Mouse (Mus musculus): Measurements from ENCODE around the gene Gm20388. TPM values are rescaled to one million over a fixed set of nuclear protein-coding genes. Genes with fewer than 3 reads are reported as not detected.

Gm20388 gene
- polyA plus RNA-seq, 1 experiment from 2014 or later = not detected

DNA sequence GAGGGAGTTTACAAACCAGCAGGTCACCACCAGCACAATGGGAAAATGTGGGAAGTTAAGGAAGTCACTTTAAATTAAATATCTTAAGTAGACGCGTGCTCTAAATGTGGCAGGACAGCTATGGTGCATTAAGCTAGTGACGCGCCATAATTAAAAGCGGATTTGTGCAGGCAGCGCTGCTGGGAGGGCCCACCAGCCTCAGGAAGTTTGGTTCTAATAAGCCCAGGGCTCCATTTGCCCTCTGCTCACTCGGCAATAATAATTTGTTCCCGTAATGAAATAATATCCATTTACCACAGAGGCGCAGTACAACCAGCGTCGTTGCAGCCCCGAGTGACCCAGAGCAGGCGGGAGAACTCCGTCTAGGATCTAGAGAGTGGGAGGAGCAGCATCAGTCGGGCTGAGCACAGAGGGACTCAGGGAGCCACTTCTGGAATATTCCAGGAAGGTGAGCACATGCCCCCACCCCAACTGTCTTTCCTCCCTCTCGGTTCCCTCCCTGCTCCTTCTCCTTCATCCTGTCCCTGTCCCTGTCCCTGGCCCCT, 1040.1 kb downstream of the Gm20388 start:
- Histone ChIP-seq H3K4me3 (no peak overlapping the region), H3K27ac (no peak overlapping the region), H3K36me3 (no peaks in the 10 kb centered on the region), H3K27me3 (peaks cover 48% of the 10 kb centered on the region), H3K9ac (no peak overlapping the region), H3K4me2 (no peak overlapping the region), H3K4me1 (replicated peaks) (peaks cover 15% of the 10 kb centered on the region; the same call in 1 of the 2 replicates), H3K9me3 (replicated peaks) (no peaks in the 10 kb centered on the region)
- 64% methylated on average over 16 of the region's 16 CpGs for WGBS
- no peak for ATAC-seq (replicated peaks; ENCODE audit: insufficient number of reproducible peaks, insufficient read depth, low FRiP score, low read depth)

GRCm38 (mm10) chr8:120959470-120959891, 1048.8 kb downstream of the Gm20388 start:
- Histone ChIP-seq H3K9me3 (replicated peaks) (no peaks in the 10 kb centered on the region), H3K9ac (no peak overlapping the region), H3K27me3 (peaks cover 72% of the 10 kb centered on the region), H3K36me3 (no peaks in the 10 kb centered on the region), H3K4me3 (no peak overlapping the region), H3K27ac (no peak overlapping the region), H3K4me2 (no peak overlapping the region), H3K4me1 (replicated peaks) (no peaks in the 10 kb centered on the region)
- no peak for ATAC-seq (replicated peaks; ENCODE audit: insufficient number of reproducible peaks, insufficient read depth, low FRiP score, low read depth)
- 52% methylated on average over 8 of the region's 8 CpGs for WGBS

GRCm38 (mm10) chr8:120962606-120963380, 1052.2 kb downstream of the Gm20388 start:
- peaks cover 77% of the 10 kb centered on the region for H3K27me3 ChIP-seq

DNA sequence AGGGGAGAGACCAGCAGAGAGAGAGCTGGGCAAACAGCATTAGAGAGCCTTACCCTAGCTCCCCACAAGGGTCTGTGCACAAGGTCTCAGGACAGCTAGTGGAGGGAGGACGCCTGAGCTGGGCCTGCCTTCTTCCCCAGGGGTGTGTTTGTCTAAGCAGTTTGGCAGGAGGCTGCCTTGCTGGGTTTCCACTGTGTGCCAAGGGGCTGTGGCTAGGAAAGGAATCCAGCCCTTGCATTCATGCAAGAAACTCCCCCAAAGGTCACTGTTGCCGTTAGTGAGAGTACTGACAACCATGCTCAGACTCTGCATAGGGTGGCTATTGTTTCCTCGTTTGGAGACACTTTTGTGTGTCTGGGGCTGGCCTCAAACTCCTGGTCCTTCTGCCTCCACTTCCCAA, 1055.9 kb downstream of the Gm20388 start:
- H3K9ac ChIP-seq = no peak overlapping the region
- no peak overlapping the region for H3K4me3 ChIP-seq
- no peak overlapping the region for H3K4me2 ChIP-seq
- peaks cover 80% of the 10 kb centered on the region for H3K27me3 ChIP-seq
- H3K36me3 ChIP-seq = no peaks in the 10 kb centered on the region
- H3K27ac ChIP-seq = no peak overlapping the region
- no peak for ATAC-seq (replicated peaks; ENCODE audit: insufficient number of reproducible peaks, insufficient read depth, low FRiP score, low read depth)
- peaks cover under 1% of the 10 kb centered on the region for H3K4me1 ChIP-seq (replicated peaks)
- WGBS = 27% methylated on average over 3 of the region's 3 CpGs
- no peaks in the 10 kb centered on the region for H3K9me3 ChIP-seq (replicated peaks)

More at GRCm38 (mm10) chr8:120962606-120963380, 1052.2 kb downstream of the Gm20388 start:
- Histone ChIP-seq H3K9ac (no peak overlapping the region), H3K4me2 (no peak overlapping the region), H3K9me3 (replicated peaks) (no peaks in the 10 kb centered on the region), H3K36me3 (no peaks in the 10 kb centered on the region), H3K27ac (no peak overlapping the region), H3K4me3 (no peak overlapping the region), H3K4me1 (replicated peaks) (no peaks in the 10 kb centered on the region)
- no peak for ATAC-seq (replicated peaks; ENCODE audit: insufficient number of reproducible peaks, insufficient read depth, low FRiP score, low read depth)
- WGBS = 85% methylated on average over 5 of the region's 5 CpGs

GRCm38 (mm10) chr8:120968308-120968707, 1057.7 kb downstream of the Gm20388 start:
- Histone ChIP-seq H3K27ac (no peak overlapping the region), H3K36me3 (no peaks in the 10 kb centered on the region), H3K9ac (no peak overlapping the region), H3K4me2 (no peak overlapping the region), H3K9me3 (replicated peaks) (no peaks in the 10 kb centered on the region), H3K4me3 (no peak overlapping the region), H3K27me3 (peaks cover 82% of the 10 kb centered on the region), H3K4me1 (replicated peaks) (peaks cover 17% of the 10 kb centered on the region)
- 42% methylated on average over 6 of the region's 6 CpGs for WGBS
- no peak for ATAC-seq (replicated peaks; ENCODE audit: insufficient number of reproducible peaks, insufficient read depth, low FRiP score, low read depth)

DNA sequence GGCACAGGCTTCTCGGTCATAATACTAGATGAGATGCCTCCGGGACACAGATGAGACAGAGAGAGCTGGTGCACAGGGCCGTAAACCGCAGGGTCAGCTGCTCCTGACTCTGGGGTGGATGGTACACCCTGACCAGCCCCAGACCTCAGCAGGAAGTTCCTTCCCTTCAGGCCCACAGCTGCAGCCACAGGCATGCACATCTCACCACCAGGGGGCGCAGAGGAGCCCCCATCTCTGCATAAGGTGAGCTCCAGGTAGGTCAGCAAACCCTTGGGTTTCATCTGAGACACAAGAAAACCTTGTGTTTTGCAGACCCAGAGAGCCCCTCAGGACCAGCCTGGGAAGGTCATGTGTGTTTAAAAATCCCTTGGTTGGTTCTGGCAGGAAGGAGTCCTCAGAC, 1059.7 kb downstream of the Gm20388 start:
- WGBS = 28% methylated on average over 5 of the region's 5 CpGs
- Histone ChIP-seq H3K27ac (no peak overlapping the region), H3K4me2 (no peak overlapping the region), H3K4me3 (no peak overlapping the region), H3K27me3 (peaks cover 89% of the 10 kb centered on the region), H3K36me3 (no peaks in the 10 kb centered on the region), H3K9me3 (replicated peaks) (no peaks in the 10 kb centered on the region), H3K9ac (no peak overlapping the region), H3K4me1 (replicated peaks) (peaks cover 17% of the 10 kb centered on the region)
- ATAC-seq (replicated peaks; ENCODE audit: insufficient number of reproducible peaks, insufficient read depth, low FRiP score, low read depth) = no peak

GRCm38 (mm10) chr8:120971691-120972469, 1061.2 kb downstream of the Gm20388 start:
- peak; percentile 38 for ATAC-seq (replicated peaks; ENCODE audit: insufficient number of reproducible peaks, insufficient read depth, low FRiP score, low read depth)
- 12% methylated on average over 34 of the region's 34 CpGs for WGBS
- Histone ChIP-seq H3K4me1 (replicated peaks) (peaks cover 17% of the 10 kb centered on the region), H3K9me3 (replicated peaks) (no peaks in the 10 kb centered on the region), H3K27me3 (peaks cover 82% of the 10 kb centered on the region), H3K9ac (peak overlapping the region; percentile 36), H3K36me3 (no peaks in the 10 kb centered on the region), H3K4me3 (peak overlapping the region; percentile 49), H3K4me2 (peak overlapping the region; percentile 82), H3K27ac (peak overlapping the region; percentile 12; the same call in 1 of the 2 replicates)

- H3K27me3 ChIP-seq = peaks cover 73% of the 10 kb centered on the region
- no peak overlapping the region for H3K4me3 ChIP-seq
- peak overlapping the region; percentile 82 for H3K4me2 ChIP-seq
- H3K36me3 ChIP-seq = no peaks in the 10 kb centered on the region
- ATAC-seq (replicated peaks; ENCODE audit: insufficient number of reproducible peaks, insufficient read depth, low FRiP score, low read depth) = no peak
- H3K4me1 ChIP-seq (replicated peaks) = peaks cover 17% of the 10 kb centered on the region
- H3K9me3 ChIP-seq (replicated peaks) = no peaks in the 10 kb centered on the region
- H3K27ac ChIP-seq = no peak overlapping the region
- WGBS = 29% methylated on average over 7 of the region's 7 CpGs
- H3K9ac ChIP-seq = no peak overlapping the region
Observed at GRCm38 (mm10) chr8:120973046-120973445, 1062.4 kb downstream of the Gm20388 start.

DNA sequence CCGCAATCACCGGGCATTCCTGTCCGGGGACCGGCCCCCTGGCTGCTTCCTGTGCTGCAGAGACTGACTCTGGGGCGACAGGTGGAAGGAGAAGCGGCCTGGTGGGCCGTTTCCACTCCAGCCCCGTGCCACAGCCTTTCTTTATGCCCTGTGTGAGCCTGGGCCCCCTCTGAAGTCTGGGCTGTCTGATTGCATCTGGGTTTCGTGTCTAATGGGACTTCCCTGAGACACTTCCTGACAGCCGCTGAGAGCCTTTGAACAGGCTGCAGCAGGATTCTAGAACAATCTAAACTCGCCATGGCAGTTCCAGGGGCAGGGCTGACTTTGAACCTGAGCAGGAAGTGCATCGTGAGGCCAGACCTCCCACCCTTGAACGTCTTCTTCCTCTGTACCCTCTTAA, 1066.5 kb downstream of the Gm20388 start:
- no peaks in the 10 kb centered on the region for H3K9me3 ChIP-seq (replicated peaks)
- peaks cover 14% of the 10 kb centered on the region for H3K4me1 ChIP-seq (replicated peaks)
- no peak for ATAC-seq (replicated peaks; ENCODE audit: insufficient number of reproducible peaks, insufficient read depth, low FRiP score, low read depth)
- H3K4me2 ChIP-seq = no peak overlapping the region
- H3K36me3 ChIP-seq = no peaks in the 10 kb centered on the region
- no peak overlapping the region for H3K9ac ChIP-seq
- peaks cover 61% of the 10 kb centered on the region for H3K27me3 ChIP-seq
- WGBS = 63% methylated on average over 13 of the region's 13 CpGs
- no peak overlapping the region for H3K4me3 ChIP-seq
- no peak overlapping the region for H3K27ac ChIP-seq

DNA sequence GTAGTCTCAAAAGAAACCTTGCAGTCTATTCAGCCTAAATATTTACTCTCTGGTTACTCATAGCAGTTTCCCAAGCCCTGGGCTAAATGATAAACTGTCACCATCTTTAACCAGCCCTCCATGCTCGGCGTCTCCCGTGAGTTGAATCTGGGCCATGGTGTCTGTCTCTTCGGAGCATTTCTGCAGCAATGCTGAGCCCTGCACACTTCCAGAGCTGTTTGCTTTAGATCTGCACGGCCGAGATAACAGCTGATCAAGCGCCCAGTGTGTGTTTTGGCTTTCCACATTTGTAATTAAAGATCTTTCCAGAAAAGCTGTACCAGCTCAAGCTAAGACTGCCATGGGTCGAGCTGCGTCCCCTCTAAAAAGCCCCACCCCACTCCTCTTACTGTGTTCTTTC, 1068.6 kb downstream of the Gm20388 start:
- no peak for ATAC-seq (replicated peaks; ENCODE audit: insufficient number of reproducible peaks, insufficient read depth, low FRiP score, low read depth)
- Histone ChIP-seq H3K27me3 (peaks cover 46% of the 10 kb centered on the region), H3K4me2 (no peak overlapping the region)

DNA sequence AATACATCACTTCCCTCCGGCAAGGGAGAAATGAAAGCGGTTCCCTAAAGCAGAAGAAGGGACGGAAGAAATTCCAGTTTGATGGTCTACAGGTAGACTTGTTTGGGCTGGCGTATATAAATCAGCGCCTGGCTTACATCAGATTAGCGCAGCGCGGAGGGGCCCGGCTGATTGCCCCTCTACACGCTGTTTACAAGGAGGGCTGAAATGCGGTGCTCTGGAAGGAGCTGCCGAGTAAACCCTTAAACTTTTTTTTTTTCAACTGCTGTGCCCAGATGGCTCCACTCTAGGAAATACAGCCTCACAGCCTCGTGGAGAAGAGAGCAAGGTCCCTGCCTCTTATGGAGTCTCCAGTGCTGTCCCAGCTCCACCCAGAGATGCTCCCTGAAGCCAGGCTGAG, 1070.3 kb downstream of the Gm20388 start:
- H3K9me3 ChIP-seq (replicated peaks) = no peaks in the 10 kb centered on the region
- WGBS = 35% methylated on average over 13 of the region's 13 CpGs
- H3K4me1 ChIP-seq (replicated peaks) = peaks cover 23% of the 10 kb centered on the region
- no peak overlapping the region for H3K27ac ChIP-seq
- no peak overlapping the region for H3K9ac ChIP-seq
- H3K4me3 ChIP-seq = no peak overlapping the region
- H3K27me3 ChIP-seq = peaks cover 34% of the 10 kb centered on the region
- no peaks in the 10 kb centered on the region for H3K36me3 ChIP-seq
- no peak overlapping the region for H3K4me2 ChIP-seq
- no peak for ATAC-seq (replicated peaks; ENCODE audit: insufficient number of reproducible peaks, insufficient read depth, low FRiP score, low read depth)

More for the DNA sequence above, 1068.6 kb downstream of the Gm20388 start:
- WGBS = 33% methylated on average over 9 of the region's 9 CpGs
- Histone ChIP-seq H3K4me3 (no peak overlapping the region), H3K9ac (no peak overlapping the region), H3K9me3 (replicated peaks) (no peaks in the 10 kb centered on the region), H3K27ac (no peak overlapping the region), H3K36me3 (no peaks in the 10 kb centered on the region), H3K4me1 (replicated peaks) (peaks cover 11% of the 10 kb centered on the region)
